Mouse (Mus musculus): Measurements from ENCODE around the gene Mterf2. TPM values are rescaled to one million over a fixed set of nuclear protein-coding genes. Genes with fewer than 3 reads are reported as not detected.

The Mterf2 gene
- total RNA-seq, 2 experiments from 2014 or later = 16.2 to 17.8 TPM

Other genes with a start within 250 kb of the Mterf2 start
- 10 to 100 TPM; 35.4 to 41.0 TPM for gene Ric8b, start 210.4 kb downstream of the Mterf2 start, total RNA-seq (2021)
- gene Fhl4, start 25.5 kb downstream of the Mterf2 start, total RNA-seq (2021) = under 1 TPM; 0.77 to 0.86 TPM
- gene Tmem263, start 25.4 kb downstream of the Mterf2 start, total RNA-seq (2021) = 10 to 100 TPM; 25.6 to 27.5 TPM
- gene Cry1, start 57.0 kb upstream of the Mterf2 start, total RNA-seq (2021) = 10 to 100 TPM; 10.0 to 11.1 TPM